Mouse (Mus musculus): Measurements from ENCODE around the gene Rbfox3.

DNA sequence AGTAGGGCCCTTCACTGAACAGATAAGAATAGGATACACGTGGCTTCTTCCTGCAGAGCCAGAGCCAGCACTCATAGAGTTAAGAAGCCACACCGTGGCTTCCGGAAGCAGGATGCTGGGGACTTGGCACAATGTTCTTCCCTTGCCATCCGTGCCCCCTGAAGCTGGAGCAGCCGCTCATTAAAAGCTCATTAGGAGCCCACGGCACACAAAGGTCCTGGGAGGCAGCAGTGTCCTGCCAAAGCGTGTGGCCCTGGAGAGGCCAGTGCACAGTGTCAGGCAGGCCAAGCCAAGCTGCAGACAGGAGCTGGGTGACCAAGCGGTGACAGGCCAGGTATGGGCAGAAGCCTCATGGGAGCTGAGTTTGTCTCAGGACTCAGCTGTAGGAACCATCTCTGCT is 334.8 kb downstream of the Rbfox3 start:
- TF ChIP-seq CTCF (IDR thresholded peaks at IDR 0.05; ENCODE audit: low read depth) (no peak), EP300 (IDR thresholded peaks at IDR 0.05; ENCODE audit: low read depth) (no peak)

Measured in liver, embryonic 14.5 days (tissue).